Mouse (Mus musculus) spleen, adult 2 months (tissue): Measurements from ENCODE around the gene 1810055G02Rik.

Experiments used
- CTCF ChIP-seq: fragments of 200-500 bp; IDR thresholded peaks from 2 replicates; pipeline ENCODE4 v1.5.1; 2011; ENCODE audit warnings: mild to moderate bottlenecking, inconsistent platforms; ENCODE audit not compliant: insufficient read depth, insufficient read length, insufficient replicate concordance; ENCODE audit errors: extremely low read depth
- POLR2A ChIP-seq: fragments of 200-500 bp; IDR thresholded peaks from 2 replicates; pipeline ENCODE4 v1.6.1; 2011; ENCODE audit warnings: low read depth, low read length, inconsistent platforms

DNA sequence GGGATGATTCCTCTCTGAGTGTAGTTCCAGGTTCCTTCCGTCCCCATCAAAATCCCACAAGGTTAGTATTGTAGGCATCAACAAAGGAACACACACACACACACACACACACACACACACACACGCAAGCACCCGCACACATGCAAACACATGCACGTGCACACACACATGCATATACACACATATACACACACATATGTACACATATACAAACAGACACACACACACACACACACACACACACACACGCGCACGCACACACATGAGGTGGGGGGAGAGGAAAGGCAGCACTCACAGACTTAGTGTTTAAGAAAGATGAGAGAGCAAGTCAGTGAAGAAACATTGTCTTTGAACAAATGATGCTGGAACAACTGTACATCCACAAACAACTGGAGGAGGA lies 35.3 kb downstream of the 1810055G02Rik start:
- no peak for TF ChIP-seq POLR2A
- no peak for TF ChIP-seq CTCF
